Mouse (Mus musculus) embryonic facial prominence, embryonic 15.5 days (tissue): ENCODE measurements at regions not wholly inside any gene's neighbourhood (a gene's known extent, or its start where the extent isn't known, plus 50 kb on each side); places are given as distances from the start of the nearest gene placed in this dataset.
A peak's percentile ranks its signal among the peaks of the same experiment; 100 is the strongest.

Experiments used
- ATAC-seq: fragments of 200-750 bp; cut with Nextera tagmentation; 2 replicates; pipeline ENCODE4 v1.8.0; 2017; ENCODE audit warnings: low read depth, moderate TSS enrichment; ENCODE audit not compliant: insufficient number of reproducible peaks, low FRiP score, low TSS enrichment
- H3K27ac ChIP-seq: fragments of 300-500 bp; sonication (generic); replicated peaks from 2 replicates; pipeline ENCODE4 v1.5.1; 2015; ENCODE audit warnings: mild to moderate bottlenecking, inconsistent platforms
- H3K27me3 ChIP-seq: fragments of 300-500 bp; sonication (generic); 2 replicates; pipeline ENCODE4 v1.6.1; 2015; ENCODE audit warnings: inconsistent platforms
- H3K36me3 ChIP-seq: fragments of 300-500 bp; sonication (generic); 2 replicates; pipeline ENCODE4 v1.6.1; 2015; ENCODE audit warnings: mild to moderate bottlenecking, inconsistent platforms
- H3K4me1 ChIP-seq: fragments of 300-500 bp; sonication (generic); 2 replicates; pipeline ENCODE4 v1.6.1; 2015; ENCODE audit warnings: inconsistent platforms
- H3K4me2 ChIP-seq: fragments of 300-500 bp; sonication (generic); replicated peaks from 2 replicates; pipeline ENCODE4 v1.6.1; 2015; ENCODE audit warnings: mild to moderate bottlenecking, inconsistent platforms
- H3K4me3 ChIP-seq: fragments of 300-500 bp; sonication (generic); replicated peaks from 2 replicates; pipeline ENCODE4 v1.5.1; 2015; ENCODE audit warnings: mild to moderate bottlenecking, inconsistent platforms
- H3K9ac ChIP-seq: fragments of 300-500 bp; sonication (generic); 2 replicates; pipeline ENCODE4 v1.6.1; 2015; ENCODE audit warnings: inconsistent platforms
- H3K9me3 ChIP-seq: fragments of 300-500 bp; sonication (generic); replicated peaks from 2 replicates; pipeline ENCODE4 v1.6.1; 2016; ENCODE audit warnings: inconsistent platforms
- WGBS: fragments of 180-500 bp; shearing (Covaris S2); methylation state at CpG from one replicate; pipeline ENCODE4 v1.1.7; 2015; 5-methylcytosine and 5-hydroxymethylcytosine counted together

DNA sequence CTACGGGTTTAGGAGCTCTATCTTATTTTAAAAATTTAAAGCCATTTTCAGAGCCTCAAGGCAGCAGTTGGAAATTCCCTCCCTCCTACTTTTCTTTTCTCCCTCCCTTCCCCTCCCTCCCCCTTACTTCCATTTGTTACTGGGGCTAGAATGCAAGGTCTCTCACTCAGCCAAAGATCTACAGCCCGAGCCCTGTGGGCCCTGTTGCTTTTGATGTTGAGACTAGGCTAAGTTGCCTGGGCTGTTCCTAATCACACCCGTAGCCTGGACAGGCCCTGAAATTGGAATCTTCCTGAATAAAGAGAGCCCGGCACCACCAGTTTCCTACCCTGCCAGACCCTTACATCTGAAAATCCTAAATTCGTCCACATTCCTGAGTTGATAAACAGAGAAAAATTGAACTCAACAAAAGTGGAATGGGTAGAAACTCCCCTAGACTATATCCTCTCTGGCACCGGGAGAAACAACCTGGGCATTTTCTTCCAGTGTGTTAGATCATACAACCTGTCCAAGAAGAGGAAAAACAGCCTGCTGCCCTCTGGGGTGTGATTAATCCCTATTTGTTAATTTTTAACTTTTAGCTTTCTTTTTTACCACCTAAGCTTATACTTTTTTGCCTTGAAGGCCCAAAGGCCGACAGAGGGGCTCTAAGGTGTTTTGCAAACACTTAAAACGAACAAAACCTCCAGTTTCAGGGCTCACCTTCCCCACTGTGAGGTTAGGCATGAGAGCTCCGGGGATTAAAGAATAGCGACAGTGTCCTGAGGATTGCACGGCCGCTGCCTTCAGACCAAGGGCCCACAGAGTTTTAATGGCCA is 98.7 kb upstream of the Stx16 start:
- WGBS = 24% methylated on average over 12 of the region's 12 CpGs
- no peak for ATAC-seq
- H3K9me3 ChIP-seq = no peaks in the 10 kb centered on the region
- no peak overlapping the region for H3K9ac ChIP-seq
- no peaks in the 10 kb centered on the region for H3K4me1 ChIP-seq
- H3K4me3 ChIP-seq = no peak overlapping the region
- H3K27ac ChIP-seq = no peak overlapping the region
- no peaks in the 10 kb centered on the region for H3K36me3 ChIP-seq
- no peaks in the 10 kb centered on the region for H3K27me3 ChIP-seq
- no peak overlapping the region for H3K4me2 ChIP-seq

DNA sequence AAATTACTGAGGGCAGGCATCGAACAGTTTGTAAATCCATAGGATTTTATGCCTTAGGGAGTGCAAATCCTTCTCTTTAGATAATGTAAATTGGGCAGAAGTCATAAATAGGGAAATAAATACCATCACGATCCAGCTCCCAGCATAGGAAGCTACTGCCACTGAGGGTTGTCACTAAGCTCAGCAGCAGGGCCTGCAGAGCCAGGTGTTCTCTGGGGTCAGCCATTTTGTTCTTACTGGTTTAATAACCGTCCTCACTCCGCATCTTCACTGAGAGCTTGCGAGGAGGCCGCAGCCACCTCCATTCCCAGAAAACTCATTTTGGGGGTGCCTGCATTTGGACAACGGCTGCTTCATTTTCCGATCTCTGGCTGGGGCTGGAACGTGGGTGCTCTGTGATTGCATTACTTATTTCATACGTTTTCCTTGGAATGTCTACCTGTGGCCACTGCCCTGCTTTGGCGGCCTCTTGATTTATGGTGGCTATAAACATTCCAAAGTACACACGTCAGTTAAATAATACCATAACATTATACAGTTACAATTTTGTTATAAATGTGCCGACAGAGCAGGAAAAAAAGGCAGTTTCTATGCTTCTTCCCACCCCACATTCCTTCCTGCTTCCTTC is 97.9 kb upstream of the Stx16 start:
- ATAC-seq = no peak
- H3K9me3 ChIP-seq = no peaks in the 10 kb centered on the region

DNA sequence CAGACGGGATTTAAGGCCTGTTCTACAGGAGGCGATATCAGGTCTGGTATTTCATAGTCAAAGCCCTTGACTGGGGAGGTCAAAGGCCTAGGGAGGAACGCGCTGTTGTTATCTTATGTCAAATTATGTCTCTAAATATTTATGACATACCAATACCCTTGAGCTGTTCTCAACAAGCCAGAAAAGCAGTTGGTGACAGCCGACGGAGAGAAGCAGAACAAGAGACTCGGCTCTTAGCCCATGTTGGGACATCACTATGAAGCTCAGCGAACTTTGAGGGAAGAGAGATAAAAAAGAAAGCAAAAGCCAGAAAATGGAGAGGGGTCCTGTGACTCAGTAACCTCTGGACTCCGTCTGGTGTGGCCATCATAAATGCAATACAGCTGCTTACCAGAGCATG is 95.1 kb upstream of the Stx16 start:
- WGBS = 80% methylated on average over 9 of the region's 9 CpGs
- ATAC-seq = no peak
- no peak overlapping the region for H3K4me3 ChIP-seq
- H3K4me2 ChIP-seq = no peak overlapping the region
- no peak overlapping the region for H3K9ac ChIP-seq
- no peaks in the 10 kb centered on the region for H3K9me3 ChIP-seq
- no peaks in the 10 kb centered on the region for H3K36me3 ChIP-seq
- H3K4me1 ChIP-seq = no peaks in the 10 kb centered on the region
- H3K27ac ChIP-seq = no peak overlapping the region
- no peaks in the 10 kb centered on the region for H3K27me3 ChIP-seq

More for the DNA sequence above, 97.9 kb upstream of the Stx16 start:
- H3K4me3 ChIP-seq = no peak overlapping the region
- H3K27me3 ChIP-seq = no peaks in the 10 kb centered on the region
- no peaks in the 10 kb centered on the region for H3K4me1 ChIP-seq
- no peak overlapping the region for H3K27ac ChIP-seq
- H3K4me2 ChIP-seq = no peak overlapping the region
- H3K9ac ChIP-seq = no peak overlapping the region
- 66% methylated on average over 13 of the region's 13 CpGs for WGBS
- no peaks in the 10 kb centered on the region for H3K36me3 ChIP-seq

DNA sequence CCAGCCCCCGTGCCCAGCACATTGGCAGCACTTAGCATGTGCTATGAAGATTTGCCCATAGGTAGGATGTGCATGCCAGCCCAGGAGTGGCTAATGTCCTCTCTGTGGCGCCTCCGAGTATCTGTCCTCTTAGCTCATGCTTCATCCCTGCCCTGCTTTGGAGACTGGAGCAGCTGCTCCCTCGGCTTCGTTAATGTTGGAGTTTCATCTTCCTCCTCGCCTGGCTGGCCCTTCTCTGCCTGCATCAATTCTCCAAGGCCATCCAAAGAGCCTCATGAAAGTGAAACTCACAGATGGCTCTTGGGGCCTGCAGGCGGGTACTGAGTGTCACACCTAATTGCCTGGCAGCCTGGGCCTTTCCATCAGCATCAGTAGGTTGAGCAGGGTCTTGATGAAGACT is 88.6 kb upstream of the Stx16 start:
- 85% methylated on average over 7 of the region's 7 CpGs for WGBS
- Histone ChIP-seq H3K27ac (no peak overlapping the region), H3K4me2 (no peak overlapping the region), H3K36me3 (no peaks in the 10 kb centered on the region), H3K4me3 (no peak overlapping the region), H3K9ac (no peak overlapping the region), H3K9me3 (no peaks in the 10 kb centered on the region), H3K27me3 (no peaks in the 10 kb centered on the region), H3K4me1 (no peaks in the 10 kb centered on the region)
- no peak for ATAC-seq

DNA sequence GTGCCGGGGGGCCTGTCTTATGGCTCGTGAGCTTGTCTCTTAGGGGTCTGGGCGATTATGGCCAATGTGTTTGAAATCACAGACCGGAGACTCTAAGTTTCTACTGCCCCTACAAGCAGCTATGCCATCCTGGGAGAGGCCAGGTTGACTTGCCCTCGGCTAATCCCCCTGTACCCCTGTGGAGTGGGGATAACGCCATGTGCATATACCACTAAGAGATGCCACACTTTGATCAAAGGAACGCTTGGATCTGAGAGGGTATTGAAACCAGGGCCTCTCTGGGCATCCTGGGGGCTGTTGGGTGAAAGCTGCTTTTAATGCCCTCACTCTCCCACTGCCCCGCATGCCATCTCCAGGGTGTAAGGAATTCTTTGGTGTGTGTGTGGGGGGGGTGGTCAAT is 88.2 kb upstream of the Stx16 start:
- Histone ChIP-seq H3K9ac (no peak overlapping the region), H3K4me3 (no peak overlapping the region), H3K27me3 (no peaks in the 10 kb centered on the region), H3K4me2 (no peak overlapping the region), H3K9me3 (no peaks in the 10 kb centered on the region), H3K4me1 (no peaks in the 10 kb centered on the region), H3K36me3 (no peaks in the 10 kb centered on the region), H3K27ac (no peak overlapping the region)
- peak; percentile 47; the same call in 1 of the 2 replicates for ATAC-seq
- 83% methylated on average over 8 of the region's 8 CpGs for WGBS

DNA sequence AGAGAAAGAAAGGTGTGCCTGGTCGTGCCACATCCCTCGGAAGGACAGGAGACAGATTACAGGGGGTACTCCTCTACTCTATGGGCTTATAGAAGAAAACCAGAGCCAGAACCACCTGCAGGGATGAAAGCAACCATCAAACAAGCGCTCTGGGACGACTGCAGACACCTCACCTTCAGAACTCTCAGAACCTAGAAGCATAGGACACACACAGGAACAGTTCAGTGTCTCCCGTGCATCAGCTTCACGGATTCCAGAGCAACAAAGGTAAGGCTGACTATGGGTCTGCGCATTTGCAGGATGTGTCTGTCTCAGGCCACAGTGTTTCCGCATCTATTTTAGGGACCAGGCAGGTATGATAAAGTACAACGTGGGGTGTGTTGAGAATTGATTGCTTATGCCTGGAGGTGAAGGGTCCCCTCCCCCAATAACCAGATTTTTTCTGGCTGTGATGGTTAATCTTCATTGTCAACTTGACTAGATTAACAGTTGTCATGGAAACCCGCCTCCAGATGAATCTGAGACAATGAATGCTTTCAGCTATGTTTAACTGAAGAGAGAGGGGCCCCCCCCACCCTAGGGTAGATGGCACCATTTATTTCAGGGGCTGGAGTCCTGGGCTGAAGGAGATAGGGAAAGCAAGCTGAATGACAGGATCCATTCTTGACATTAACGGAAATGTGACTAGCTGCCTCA is 87.3 kb upstream of the Stx16 start:
- Histone ChIP-seq H3K9me3 (no peaks in the 10 kb centered on the region), H3K4me3 (no peak overlapping the region), H3K9ac (no peak overlapping the region), H3K27me3 (no peaks in the 10 kb centered on the region), H3K36me3 (no peaks in the 10 kb centered on the region), H3K27ac (no peak overlapping the region), H3K4me2 (no peak overlapping the region), H3K4me1 (0 out of 2 replicates have a peak, but pooled peaks cover under 1% of the 10 kb centered on the region)
- no peak for ATAC-seq
- WGBS = 72% methylated on average over 11 of the region's 11 CpGs

DNA sequence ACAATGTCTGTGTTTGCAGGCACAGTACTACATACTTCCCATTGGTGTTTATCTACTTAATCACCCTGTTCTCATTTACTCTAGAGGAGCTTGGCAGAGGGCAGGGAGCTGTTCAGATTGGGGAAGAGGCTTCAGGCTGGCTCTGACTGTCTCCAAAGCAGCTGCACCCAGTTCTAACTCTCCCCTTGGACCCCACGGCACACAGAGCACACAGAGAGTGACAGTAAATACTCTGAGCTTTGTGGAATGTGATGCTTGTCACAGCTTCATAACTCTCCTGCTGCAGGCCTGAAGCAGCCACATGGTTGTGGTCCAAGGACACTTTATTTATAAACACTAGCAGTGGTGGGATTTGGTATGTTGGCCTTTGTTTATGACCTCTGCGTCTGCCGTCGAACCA is 85.4 kb upstream of the Stx16 start:
- Histone ChIP-seq H3K36me3 (no peaks in the 10 kb centered on the region), H3K9ac (no peak overlapping the region), H3K4me1 (0 out of 2 replicates have a peak, but pooled peaks cover 10% of the 10 kb centered on the region), H3K9me3 (no peaks in the 10 kb centered on the region), H3K4me2 (no peak overlapping the region), H3K27ac (no peak overlapping the region), H3K4me3 (no peak overlapping the region), H3K27me3 (no peaks in the 10 kb centered on the region)
- WGBS = 84% methylated on average over 4 of the region's 4 CpGs
- ATAC-seq = no peak

DNA sequence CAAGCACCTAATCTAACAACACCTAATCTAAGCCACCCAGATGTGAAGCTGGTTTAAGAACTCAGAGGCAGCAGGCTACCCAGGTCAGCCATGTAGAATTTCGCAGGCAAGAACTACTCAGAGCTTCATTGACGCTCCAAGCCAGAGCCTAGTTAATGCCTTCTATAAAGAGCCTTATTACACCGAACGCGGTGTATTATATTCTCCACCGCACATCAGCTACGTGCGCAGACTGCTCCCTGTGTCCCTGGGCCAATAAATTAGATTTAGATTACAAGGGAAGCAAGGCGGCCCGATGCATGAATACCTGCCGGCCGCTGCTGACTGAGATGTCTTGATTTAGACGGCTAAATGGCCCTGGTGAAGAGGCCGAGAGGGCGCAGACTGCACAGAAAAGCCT is 84.7 kb upstream of the Stx16 start:
- Histone ChIP-seq H3K27me3 (no peaks in the 10 kb centered on the region), H3K4me3 (no peak overlapping the region), H3K9ac (no peak overlapping the region), H3K4me1 (0 out of 2 replicates have a peak, but pooled peaks cover 10% of the 10 kb centered on the region), H3K36me3 (no peaks in the 10 kb centered on the region), H3K27ac (no peak overlapping the region), H3K4me2 (no peak overlapping the region), H3K9me3 (no peaks in the 10 kb centered on the region)
- WGBS = 84% methylated on average over 15 of the region's 15 CpGs
- ATAC-seq = no peak

DNA sequence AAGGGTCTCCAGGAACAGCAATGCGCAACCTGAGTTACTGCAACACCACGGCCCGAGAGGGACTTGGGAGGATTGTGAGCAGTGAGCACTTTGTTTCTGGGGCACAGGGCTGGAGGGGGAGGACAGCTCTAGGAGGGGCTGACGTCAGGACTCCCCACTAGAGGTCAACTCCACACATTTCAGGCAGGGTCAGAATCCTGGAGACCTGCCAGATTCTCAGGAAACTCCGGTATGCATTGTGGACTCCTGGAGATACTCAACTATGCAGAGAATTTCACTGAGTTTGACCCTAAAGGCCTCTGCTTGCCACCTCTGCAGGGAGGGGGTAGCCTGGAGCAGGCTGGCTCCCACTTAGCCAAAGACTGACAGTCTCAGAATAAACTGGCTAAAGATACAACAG is 84.1 kb upstream of the Stx16 start:
- no peak overlapping the region for H3K27ac ChIP-seq
- no peaks in the 10 kb centered on the region for H3K27me3 ChIP-seq
- no peaks in the 10 kb centered on the region for H3K9me3 ChIP-seq
- no peaks in the 10 kb centered on the region for H3K36me3 ChIP-seq
- ATAC-seq = peak; percentile 39; the same call in 1 of the 2 replicates
- H3K4me2 ChIP-seq = no peak overlapping the region
- no peak overlapping the region for H3K4me3 ChIP-seq
- H3K4me1 ChIP-seq = 0 out of 2 replicates have a peak, but pooled peaks cover 10% of the 10 kb centered on the region
- no peak overlapping the region for H3K9ac ChIP-seq
- WGBS = 36% methylated on average over 5 of the region's 5 CpGs

DNA sequence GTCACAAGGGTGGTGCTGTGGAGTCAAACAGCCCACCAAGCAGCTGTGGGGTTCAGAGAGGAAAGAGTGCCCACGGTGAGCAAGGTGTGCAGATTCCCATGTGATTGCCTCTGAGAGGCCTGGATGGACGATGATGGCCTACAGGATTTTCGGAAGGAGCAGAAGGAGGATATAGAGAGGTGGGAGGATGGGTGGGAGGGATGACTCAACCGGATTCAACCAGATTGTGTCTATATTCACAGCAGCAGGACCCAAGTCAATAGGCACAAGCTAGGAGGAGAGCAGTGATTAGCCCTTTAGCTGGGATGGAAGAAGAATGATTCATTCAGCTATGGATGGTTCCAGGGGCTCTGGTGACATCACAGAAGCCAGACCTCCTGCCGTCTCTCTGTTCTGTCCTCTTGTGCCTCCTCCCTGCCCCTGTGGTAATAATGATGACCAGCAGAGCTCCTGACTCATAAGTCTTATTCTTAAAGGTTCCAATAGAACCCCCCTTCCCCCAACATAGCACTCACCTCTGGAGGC is 82.6 kb upstream of the Stx16 start:
- Histone ChIP-seq H3K9ac (no peak overlapping the region), H3K4me2 (no peak overlapping the region), H3K27me3 (no peaks in the 10 kb centered on the region), H3K4me1 (0 out of 2 replicates have a peak, but pooled peaks cover 10% of the 10 kb centered on the region), H3K27ac (no peak overlapping the region), H3K4me3 (no peak overlapping the region), H3K9me3 (no peaks in the 10 kb centered on the region), H3K36me3 (no peaks in the 10 kb centered on the region)
- 86% methylated on average over 5 of the region's 5 CpGs for WGBS
- ATAC-seq = no peak
